Mouse (Mus musculus): ENCODE measurements around the gene Gsc2. TPM values are rescaled to one million over a fixed set of nuclear protein-coding genes. Genes with fewer than 3 reads are reported as not detected.

Gsc2 gene
- total RNA-seq, 1 experiment from 2014 or later = not detected

DNA sequence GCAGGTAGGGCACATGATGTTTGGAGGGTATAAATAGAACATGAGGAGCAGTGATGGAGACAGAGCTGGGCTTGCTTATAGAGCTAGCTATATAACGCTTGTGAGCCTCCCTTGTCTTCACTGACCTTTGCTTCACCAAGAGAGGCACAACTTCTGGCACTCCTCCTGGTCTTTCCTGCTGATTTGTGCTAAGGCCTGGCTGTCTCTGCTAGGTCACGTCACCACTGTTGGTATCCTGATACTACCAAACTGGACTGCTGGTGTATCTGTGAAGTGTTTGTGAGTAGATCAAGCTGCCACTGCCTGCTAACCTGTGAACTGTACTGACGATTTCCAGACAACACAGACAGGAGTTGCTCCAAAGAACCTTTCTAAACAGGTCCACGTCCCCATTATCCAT lies 39.7 kb downstream of the Gsc2 start:
- no peak for ATAC-seq (replicated peaks; ENCODE audit: insufficient number of reproducible peaks, low FRiP score, low TSS enrichment, poor library complexity, severe bottlenecking)

DNA sequence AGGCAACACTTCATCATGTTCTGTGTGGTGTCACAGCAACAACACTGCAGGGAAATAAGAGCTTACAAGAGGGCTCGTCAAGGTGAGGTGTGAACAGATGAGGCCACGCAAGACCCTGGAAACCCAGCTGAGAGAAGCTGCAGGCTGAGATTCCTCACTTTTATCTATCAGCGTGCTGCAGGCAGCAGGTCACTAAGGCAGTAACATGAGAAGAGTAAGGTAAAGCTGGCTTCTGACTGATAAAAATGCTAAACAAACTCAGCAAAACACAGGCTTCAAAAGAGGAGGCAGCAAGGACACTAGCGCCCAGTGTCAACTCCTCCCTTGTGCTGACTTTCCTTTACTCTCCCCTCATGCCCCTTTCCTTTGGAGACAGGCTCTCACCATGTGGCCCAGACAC lies 41.9 kb downstream of the Gsc2 start:
- ATAC-seq (replicated peaks; ENCODE audit: insufficient number of reproducible peaks, low FRiP score, low TSS enrichment, poor library complexity, severe bottlenecking) = no peak

DNA sequence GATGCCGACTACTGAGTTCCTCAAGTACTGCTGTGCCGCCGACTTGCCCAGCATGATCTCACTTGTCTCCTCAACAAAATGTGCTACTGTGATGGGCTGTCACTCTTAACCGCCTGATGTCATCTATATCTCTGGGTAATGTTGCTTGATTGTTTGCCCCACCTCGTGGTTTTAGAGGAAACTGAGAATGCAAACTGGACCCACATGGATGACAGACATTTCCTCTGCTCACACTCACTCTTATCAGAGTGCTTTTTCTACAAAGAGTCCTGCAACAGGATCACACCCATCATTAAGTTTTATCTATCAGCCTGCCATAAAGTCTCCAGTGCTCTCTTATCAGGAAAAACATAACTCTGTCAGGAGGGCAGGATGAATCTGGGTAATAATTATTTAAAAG lies 43.6 kb downstream of the Gsc2 start:
- no peak for ATAC-seq (replicated peaks; ENCODE audit: insufficient number of reproducible peaks, low FRiP score, low TSS enrichment, poor library complexity, severe bottlenecking)

DNA sequence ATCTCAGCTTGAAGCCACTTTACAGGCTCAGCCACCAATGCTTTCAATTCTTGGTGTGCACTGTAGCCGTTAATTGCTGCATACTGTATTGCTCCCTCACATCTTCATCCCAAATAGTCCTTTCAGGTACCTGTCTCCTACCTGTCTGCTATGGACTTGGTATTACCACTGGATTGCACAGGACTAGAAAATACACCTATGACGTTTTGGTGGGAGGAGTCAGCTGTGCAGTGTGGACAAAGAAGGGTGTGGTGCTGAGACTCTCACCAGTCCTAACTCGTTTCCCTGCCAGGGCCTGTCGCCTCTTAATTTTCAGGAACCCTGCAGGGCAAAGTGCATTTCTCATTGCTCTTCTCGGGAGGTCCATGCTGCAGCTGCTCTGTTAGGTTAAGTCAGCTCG lies 49.1 kb downstream of the Gsc2 start:
- ATAC-seq (replicated peaks; ENCODE audit: insufficient number of reproducible peaks, low FRiP score, low TSS enrichment, poor library complexity, severe bottlenecking) = no peak

DNA sequence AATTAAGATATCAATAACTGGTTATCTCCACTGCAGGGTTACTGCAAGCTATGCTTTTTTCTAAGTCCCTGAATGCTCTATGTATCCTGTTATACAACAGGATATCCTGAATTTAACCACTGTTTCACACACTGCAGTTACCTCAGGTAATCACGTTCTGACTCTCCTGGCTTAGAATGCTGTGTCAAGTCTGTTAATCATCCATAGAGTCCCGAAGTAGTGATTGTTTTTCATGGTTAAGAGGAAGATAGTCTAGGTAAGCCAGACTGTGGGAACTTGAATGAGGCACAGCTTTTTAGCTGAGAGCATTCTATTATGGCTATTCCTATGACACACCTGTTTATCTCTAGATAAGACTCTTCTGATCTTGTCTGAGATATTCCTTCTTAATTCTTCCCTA lies 49.6 kb downstream of the Gsc2 start:
- no peak for ATAC-seq (replicated peaks; ENCODE audit: insufficient number of reproducible peaks, low FRiP score, low TSS enrichment, poor library complexity, severe bottlenecking)

Other genes with a start within 250 kb of the Gsc2 start
- gene Med15, start 182.2 kb downstream of the Gsc2 start, total RNA-seq (2017) = 55.5 to 92.1 TPM (median 65.8 TPM) in 3 replicates
- 5.0 to 8.2 TPM (median 6.7 TPM) in 3 replicates for gene Klhl22, start 155.4 kb downstream of the Gsc2 start, total RNA-seq (2017)
- gene Scarf2, start 117.8 kb downstream of the Gsc2 start, total RNA-seq (2017) = 0.19 to 0.21 TPM in 2 of 3 replicates, not detected in the other
- gene B830017H08Rik, start 81.9 kb downstream of the Gsc2 start, total RNA-seq (2017) = not detected in 3 replicates
- gene Car15, start 76.7 kb downstream of the Gsc2 start, total RNA-seq (2017) = 0.43 to 7.7 TPM (median 6.5 TPM) in 3 replicates
- 2.1 to 2.9 TPM (median 2.5 TPM) in 3 replicates for gene Gm20518, start 23.4 kb downstream of the Gsc2 start, total RNA-seq (2017)
- gene Tssk1, start 20.8 kb downstream of the Gsc2 start, total RNA-seq (2017) = 0.67 TPM in 1 of 3 replicates, not detected in the others
- 24.9 to 38.2 TPM (median 37.0 TPM) in 3 replicates for gene Dgcr2, start 16.5 kb downstream of the Gsc2 start, total RNA-seq (2017)
- gene Tssk2, start 16.4 kb downstream of the Gsc2 start, total RNA-seq (2017) = 2.2 TPM in 1 of 3 replicates, not detected in the others
- gene Ess2, start 3.7 kb downstream of the Gsc2 start, total RNA-seq (2017) = 35.2 to 48.5 TPM (median 39.7 TPM) in 3 replicates
- 28.5 to 36.6 TPM (median 33.8 TPM) in 3 replicates for gene Slc25a1, start 13.2 kb upstream of the Gsc2 start, total RNA-seq (2017)
- not detected in 3 replicates for gene Vpreb2, start 65.4 kb upstream of the Gsc2 start, total RNA-seq (2017)
- 0.67 to 3.5 TPM (median 1.3 TPM) in 3 replicates for gene Dgcr6, start 137.8 kb upstream of the Gsc2 start, total RNA-seq (2017)
- gene Prodh, start 175.1 kb upstream of the Gsc2 start, total RNA-seq (2017) = 6.4 to 11.0 TPM (median 7.1 TPM) in 3 replicates
- 0.38 TPM in 1 of 3 replicates, not detected in the others for gene Rtn4r, start 212.6 kb upstream of the Gsc2 start, total RNA-seq (2017)